Mouse (Mus musculus): ENCODE results near the gene Hoxd9.

The Hoxd9 gene

DNA sequence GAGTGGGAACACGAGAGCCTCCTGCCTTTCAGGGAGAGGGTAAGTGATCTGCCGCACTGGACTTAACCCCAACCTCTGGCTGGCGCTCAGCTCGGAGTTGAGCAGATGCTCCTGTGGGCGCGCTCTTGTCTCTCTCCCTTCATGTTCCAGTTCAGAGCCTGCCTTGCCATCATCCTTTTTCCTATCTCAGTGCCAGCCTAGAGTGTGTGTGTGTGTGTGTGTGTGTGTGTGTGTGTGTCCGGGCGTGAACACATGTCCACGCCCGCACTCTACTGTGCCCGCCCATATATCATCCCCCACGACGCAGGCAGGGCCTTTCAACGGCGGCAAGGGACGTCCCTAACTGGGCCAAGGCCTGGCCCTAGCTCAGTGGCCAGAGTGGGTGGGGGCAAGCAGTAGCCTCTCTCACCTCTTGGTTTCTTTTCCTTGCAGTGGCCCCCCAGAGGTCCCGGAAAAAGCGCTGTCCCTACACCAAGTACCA lies 14.0 kb upstream of the Hoxd9 start:
- no peak for DNase-seq (ENCODE audit: low read depth, low spot score)

DNA sequence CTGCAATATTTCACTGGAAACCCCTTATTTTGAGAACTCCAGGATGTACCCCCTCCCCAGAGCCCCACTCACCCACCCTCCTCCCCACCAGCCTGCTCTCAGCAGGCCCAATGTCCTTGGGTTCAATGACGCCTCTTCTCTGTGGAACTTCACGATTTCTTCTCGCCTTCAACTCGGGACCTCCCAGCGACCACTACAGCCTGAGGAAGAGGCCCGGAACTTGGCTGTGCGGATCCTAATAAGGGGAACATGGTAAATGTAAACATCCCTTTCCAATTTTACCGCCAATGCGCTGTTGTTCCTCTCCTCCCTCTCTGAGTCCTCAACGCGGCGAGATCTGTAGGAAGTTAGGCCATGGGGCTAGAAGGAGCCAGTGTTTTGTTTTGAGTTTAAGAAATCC lies 13.4 kb upstream of the Hoxd9 start:
- no peak for DNase-seq (ENCODE audit: low read depth, low spot score)

- DNase-seq (ENCODE audit: low read depth, low spot score) = no peak
Observed at GRCm38 (mm10) chr2:74685059-74685603, 12.4 kb upstream of the Hoxd9 start.

- DNase-seq (ENCODE audit: low read depth, low spot score) = peak; percentile 38
Observed at GRCm38 (mm10) chr2:74686301-74686987, 11.1 kb upstream of the Hoxd9 start.

- no peak for DNase-seq (ENCODE audit: low read depth, low spot score)
Observed at GRCm38 (mm10) chr2:74686988-74687697, 10.4 kb upstream of the Hoxd9 start.

DNA sequence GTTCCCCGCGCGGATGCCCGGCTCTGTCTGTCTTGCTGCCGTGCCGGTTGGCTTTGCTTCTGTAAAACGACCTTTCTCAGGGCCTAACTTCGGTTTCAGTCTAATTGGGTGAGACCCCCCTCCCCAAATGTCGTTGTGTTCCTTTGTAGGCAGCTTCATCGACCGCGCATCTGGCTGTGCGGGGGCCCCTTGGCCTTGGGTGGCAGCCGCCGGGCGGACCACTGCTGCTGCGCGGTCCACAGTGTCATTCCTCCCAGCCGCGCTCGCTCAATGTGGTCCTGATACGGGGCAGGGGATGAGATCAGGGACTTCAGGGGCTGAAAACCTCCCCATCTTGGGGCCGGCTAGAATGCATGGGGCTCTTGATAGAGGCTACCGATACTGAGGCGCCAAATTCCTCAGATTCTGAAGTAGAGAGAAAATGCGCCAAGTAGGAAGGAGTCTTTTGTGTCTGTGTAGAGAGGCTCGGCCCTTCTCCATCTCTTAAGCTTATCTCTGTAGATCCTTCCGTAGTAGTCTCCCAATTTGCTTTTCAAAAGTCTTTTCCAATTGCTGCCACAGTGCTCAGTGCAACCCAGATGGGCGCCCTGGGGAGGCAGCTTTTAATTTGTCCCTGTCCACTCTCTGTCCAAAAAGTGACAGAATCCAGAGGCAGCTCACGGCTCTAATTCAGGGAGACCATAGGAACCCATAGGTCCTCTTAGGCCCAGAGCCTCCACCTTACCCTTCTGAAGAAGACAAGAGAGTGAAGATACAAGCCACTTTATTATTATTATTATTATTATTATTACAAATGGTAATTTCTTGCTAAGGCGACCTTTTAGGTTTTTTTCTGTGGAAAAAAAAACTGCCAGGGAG lies 9.6 kb upstream of the Hoxd9 start:
- no peak for DNase-seq (ENCODE audit: low read depth, low spot score)

DNA sequence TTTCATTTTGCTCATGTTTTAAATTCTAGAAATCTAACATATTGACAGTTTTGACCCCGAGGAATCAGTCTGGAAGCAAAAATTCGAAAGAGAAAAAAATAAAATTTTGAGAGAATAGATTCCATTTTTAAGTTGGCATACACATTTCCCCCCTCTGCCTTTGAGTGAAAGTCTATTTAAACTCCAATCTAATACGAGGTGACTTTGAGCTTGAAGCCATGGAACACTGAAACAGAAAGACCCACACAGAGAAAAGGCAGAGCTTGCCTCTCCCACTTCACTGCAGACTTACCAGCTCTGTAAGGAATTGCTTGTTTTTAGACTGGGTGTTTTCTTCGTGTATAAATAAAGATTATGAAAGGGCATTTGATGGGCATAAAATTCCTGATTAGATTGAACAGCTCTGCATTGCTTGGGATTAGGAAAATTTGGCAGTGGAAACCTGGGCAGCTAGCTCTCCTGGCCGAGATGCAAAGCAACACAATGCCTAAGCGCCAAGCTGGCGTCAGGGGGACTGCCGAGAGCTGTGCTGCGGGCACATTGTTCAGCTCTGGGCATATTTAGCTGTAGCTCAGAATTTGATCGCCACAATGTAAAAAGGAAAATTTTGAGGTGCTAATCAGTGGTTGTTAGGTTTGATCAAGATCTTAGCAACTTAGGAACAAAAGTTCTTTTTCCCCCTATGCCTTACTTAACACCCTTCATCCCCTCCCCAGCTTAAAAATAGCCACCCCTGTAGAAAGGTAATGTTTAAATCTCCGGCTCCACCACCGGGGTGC lies 8.5 kb upstream of the Hoxd9 start:
- DNase-seq (ENCODE audit: low read depth, low spot score) = no peak

DNA sequence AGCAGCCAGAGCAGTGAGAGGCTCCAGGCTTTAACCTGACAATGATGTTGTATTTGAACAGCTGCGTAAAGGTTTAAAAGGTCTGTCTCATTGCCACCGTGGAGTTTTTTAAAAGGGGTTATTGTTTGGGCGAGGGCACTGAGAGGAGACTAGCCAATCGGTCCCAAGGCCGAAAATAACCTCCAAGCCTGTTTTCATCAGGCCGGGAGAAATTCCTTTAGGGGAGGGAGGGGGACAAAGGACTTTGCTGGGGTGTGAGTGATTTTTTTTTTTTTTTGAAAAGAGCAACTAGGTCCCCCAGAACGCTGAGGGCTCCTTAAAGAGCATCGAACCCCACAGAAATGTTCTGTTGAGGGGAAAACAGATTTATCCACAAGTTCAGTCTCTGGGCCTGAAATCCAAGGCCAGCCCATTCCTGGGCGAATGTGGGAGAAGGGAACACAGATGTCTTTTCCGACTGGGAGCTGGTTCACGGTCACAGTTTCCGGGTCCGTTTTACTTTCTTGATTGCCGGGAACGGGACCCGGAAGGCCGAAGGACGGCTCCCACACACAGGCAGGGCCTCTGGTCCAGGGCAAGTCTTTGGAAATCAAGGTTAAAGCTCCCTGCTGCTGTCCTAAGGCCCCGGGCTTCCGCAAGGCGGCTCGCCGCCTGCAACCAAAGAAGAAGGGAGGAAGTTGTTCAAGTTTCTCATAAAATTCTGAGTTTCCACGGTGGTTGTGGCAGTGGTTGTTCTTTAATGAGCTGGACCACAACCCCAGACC lies 7.8 kb upstream of the Hoxd9 start:
- no peak for DNase-seq (ENCODE audit: low read depth, low spot score)

GRCm38 (mm10) chr2:74690338-74690716 lies 7.2 kb upstream of the Hoxd9 start:
- DNase-seq (ENCODE audit: low read depth, low spot score) = no peak

GRCm38 (mm10) chr2:74691022-74691951 lies 6.2 kb upstream of the Hoxd9 start, which contains the start of gene Hoxd10:
Gene Hoxd10, plus strand, starts transcription at chr2:74691924.
- DNase-seq (ENCODE audit: low read depth, low spot score) = peak; percentile 79

DNA sequence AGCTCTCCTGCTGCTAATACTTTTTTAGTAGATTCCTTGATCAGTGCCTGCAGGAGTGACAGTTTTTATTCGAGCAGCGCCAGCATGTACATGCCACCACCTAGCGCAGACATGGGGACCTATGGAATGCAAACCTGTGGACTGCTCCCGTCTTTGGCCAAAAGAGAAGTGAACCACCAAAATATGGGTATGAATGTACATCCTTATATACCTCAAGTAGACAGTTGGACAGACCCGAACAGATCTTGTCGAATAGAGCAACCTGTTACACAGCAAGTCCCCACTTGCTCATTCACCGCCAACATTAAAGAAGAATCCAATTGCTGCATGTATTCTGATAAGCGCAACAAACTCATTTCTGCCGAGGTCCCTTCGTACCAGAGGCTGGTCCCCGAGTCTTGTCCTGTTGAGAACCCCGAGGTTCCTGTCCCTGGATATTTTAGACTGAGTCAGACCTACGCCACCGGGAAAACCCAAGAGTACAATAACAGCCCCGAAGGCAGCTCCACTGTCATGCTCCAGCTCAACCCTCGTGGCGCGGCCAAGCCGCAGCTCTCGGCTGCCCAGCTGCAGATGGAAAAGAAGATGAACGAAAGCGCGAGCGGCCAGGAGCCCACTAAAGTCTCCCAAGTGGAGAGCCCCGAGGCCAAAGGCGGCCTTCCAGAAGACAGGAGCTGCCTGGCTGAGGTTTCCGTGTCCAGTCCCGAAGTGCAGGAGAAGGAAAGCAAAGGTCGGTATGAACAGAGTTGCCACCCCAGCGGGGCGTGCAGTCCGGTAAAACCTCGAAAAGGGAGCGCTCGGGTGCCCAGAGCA lies 5.3 kb upstream of the Hoxd9 start:
- DNase-seq (ENCODE audit: low read depth, low spot score) = no peak

DNA sequence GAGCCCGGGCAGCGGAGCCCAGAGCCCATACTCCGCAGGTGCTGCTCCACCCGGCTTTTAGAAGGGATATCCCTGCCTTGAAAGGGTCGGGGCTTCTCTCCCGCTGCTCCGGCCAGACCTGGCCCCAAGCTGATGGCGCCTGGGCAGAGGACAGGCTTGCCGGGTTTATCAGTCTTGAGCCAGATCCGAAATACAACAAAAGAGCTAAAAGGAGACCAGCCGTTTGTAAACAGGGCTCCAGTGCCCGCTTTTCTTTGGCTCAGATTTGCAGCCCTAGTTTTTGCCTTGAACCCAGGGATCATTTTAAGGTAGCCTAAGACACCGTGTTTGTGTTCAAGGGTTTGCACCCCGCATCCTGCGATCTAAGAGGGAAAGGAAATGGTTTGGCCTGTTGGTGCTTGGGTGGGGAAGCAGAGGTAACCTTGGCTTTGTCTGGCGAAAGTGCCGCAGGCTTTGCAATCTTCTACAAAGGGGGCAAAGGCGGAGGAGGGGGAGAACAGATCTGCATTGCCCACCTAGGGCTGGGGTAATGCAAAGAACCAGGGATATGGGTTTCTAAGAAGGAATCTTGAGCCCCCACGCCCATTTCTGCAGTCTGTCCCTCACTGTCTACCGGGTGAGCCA lies 4.6 kb upstream of the Hoxd9 start:
- DNase-seq (ENCODE audit: low read depth, low spot score) = no peak

- no peak for DNase-seq (ENCODE audit: low read depth, low spot score)
Observed at GRCm38 (mm10) chr2:74693432-74693827, 4.1 kb upstream of the Hoxd9 start.

- DNase-seq (ENCODE audit: low read depth, low spot score) = no peak
Observed at GRCm38 (mm10) chr2:74694066-74694465, 3.5 kb upstream of the Hoxd9 start.

GRCm38 (mm10) chr2:74695383-74695782 lies 2.1 kb upstream of the Hoxd9 start:
- no peak for DNase-seq (ENCODE audit: low read depth, low spot score)

DNA sequence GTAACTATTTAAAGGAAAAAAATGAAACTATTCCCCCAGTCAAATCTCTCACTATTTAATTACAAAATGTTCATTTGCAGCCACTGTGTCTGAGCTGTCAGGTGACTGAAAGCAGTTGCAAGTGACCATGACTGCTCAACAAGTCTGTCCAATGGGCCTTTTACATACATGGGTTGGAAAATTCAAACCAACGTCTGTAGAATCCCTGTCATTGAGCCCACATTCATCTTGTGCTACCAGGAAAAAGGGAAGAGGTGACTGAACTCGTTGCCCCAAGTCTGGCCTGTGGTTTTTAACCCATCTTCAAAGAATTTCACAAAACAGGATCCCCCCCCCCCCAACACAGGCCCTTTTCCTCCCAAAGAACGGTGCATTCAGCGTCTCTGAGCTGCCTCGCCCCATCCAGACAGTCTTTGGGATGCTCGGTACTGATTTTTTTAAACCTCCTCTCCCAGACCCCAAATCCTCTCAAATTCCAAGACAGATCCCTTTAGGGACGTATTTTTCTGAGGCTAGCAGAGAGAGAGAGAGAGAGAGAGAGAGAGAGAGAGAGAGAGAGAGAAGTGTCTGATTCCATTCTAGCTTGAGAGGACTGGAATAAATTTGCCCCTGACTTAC lies 1.6 kb upstream of the Hoxd9 start:
- DNase-seq (ENCODE audit: low read depth, low spot score) = no peak

Data from skeletal muscle tissue, adult 2 months (tissue).